Mouse (Mus musculus): ENCODE measurements around the gene D230025D16Rik. TPM values are rescaled to one million over a fixed set of nuclear protein-coding genes. Genes with fewer than 3 reads are reported as not detected.
A peak's percentile ranks its signal among the peaks of the same experiment; 100 is the strongest.

D230025D16Rik gene
- polyA plus RNA-seq, 1 experiment from 2014 or later, result 29.2 TPM

GRCm38 (mm10) chr8:105276292-105277120 lies 51.6 kb downstream of the D230025D16Rik start:
- H3K4me3 ChIP-seq, result peak overlapping the region; percentile 46
- peaks cover 8% of the 10 kb centered on the region for H3K36me3 ChIP-seq
- peaks cover 26% of the 10 kb centered on the region for H3K4me1 ChIP-seq (replicated peaks)
- 3% methylated on average over 30 of the region's 30 CpGs for WGBS
- peaks cover 58% of the 10 kb centered on the region for H3K27me3 ChIP-seq
- H3K9me3 ChIP-seq, result no peaks in the 10 kb centered on the region
- peak overlapping the region; percentile 94 for H3K4me2 ChIP-seq
- ATAC-seq (ENCODE audit: low FRiP score, low read depth), result peak; percentile 76
- H3K27ac ChIP-seq (replicated peaks), result no peak overlapping the region
- peak overlapping the region; percentile 43 for H3K9ac ChIP-seq

DNA sequence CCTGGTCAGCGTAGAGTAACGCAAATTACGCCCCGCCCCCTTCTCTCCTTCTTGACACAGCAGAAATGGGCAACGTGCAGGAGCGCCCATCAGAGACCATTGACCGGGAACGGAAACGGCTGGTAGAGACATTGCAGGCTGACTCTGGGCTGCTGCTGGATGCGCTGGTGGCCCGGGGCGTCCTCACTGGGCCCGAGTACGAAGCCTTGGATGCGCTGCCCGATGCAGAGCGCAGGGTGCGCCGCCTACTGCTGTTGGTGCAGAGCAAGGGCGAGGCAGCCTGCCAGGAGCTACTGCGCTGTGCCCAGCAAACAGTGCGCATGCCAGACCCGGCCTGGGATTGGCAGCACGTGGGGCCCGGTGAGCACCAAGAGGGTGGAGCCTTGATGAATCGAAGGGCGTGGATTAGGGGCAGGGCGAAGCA lies 54.0 kb downstream of the D230025D16Rik start:
- Histone ChIP-seq H3K4me3 (0 out of 2 replicates have a peak overlapping the region, but pooled peaks have one; percentile 12), H3K4me2 (peak overlapping the region; percentile 51), H3K4me1 (replicated peaks) (peaks cover 26% of the 10 kb centered on the region), H3K9me3 (no peaks in the 10 kb centered on the region), H3K27me3 (peaks cover 36% of the 10 kb centered on the region), H3K36me3 (peaks cover 24% of the 10 kb centered on the region), H3K9ac (no peak overlapping the region), H3K27ac (replicated peaks) (no peak overlapping the region)
- ATAC-seq (ENCODE audit: low FRiP score, low read depth), result peak; percentile 46
- 2% methylated on average over 28 of the region's 28 CpGs for WGBS

DNA sequence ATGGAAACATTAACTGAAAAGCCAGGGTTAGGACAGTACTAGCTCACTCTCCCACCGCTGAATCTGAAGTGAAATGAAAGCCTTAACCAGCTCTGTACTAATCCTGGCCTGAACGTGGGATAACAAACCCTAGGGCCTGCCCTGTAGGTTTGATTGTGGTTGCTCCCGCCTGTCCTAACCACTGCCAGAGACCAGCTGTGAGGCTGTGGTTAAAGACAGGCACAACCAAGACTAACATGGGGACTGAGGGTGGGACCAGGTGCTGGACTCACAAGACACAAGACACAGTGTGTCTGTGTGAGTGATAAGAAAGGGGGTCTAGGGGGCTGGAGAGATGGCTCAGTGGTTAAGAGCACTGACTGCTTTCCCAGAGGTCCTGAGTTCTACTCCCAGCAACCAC lies 55.6 kb downstream of the D230025D16Rik start:
- no peak for ATAC-seq (ENCODE audit: low FRiP score, low read depth)
- H3K4me1 ChIP-seq (replicated peaks), result peaks cover 30% of the 10 kb centered on the region
- H3K9ac ChIP-seq, result no peak overlapping the region
- H3K27ac ChIP-seq (replicated peaks), result no peak overlapping the region
- no peaks in the 10 kb centered on the region for H3K9me3 ChIP-seq
- no peak overlapping the region for H3K4me2 ChIP-seq
- H3K27me3 ChIP-seq, result peaks cover 20% of the 10 kb centered on the region
- no peak overlapping the region for H3K4me3 ChIP-seq
- H3K36me3 ChIP-seq, result peaks cover 37% of the 10 kb centered on the region
- WGBS, result 75% methylated on average over 3 of the region's 3 CpGs

DNA sequence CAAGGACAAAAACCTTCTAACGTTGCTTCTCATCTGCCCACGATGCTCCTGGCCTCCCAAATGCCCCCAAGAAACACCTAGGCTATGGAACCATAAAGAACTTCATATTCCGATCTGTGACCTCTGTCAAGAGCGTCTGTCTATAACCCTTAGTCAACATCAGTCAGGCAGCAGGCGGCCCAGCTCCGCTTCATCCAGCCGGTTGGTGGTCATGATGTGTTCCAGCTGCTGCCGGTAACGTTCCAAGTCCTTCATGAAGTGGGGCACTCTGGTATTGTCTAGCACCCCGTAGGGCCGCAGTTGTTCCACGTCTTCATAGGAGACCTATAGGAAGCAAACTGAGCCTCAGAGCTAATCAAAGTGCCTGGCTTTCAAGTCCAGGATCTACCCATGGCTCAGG lies 56.9 kb downstream of the D230025D16Rik start:
- H3K9me3 ChIP-seq, result no peaks in the 10 kb centered on the region
- H3K4me2 ChIP-seq, result no peak overlapping the region
- WGBS, result 87% methylated on average over 12 of the region's 12 CpGs
- H3K27me3 ChIP-seq, result peaks cover 19% of the 10 kb centered on the region; the same call in 1 of the 2 replicates
- no peak overlapping the region for H3K4me3 ChIP-seq
- H3K36me3 ChIP-seq, result peaks cover 37% of the 10 kb centered on the region
- no peak overlapping the region for H3K27ac ChIP-seq (replicated peaks)
- ATAC-seq (ENCODE audit: low FRiP score, low read depth), result no peak
- no peak overlapping the region for H3K9ac ChIP-seq
- H3K4me1 ChIP-seq (replicated peaks), result peaks cover 30% of the 10 kb centered on the region

- Histone ChIP-seq H3K9ac (no peak overlapping the region), H3K36me3 (peaks cover 37% of the 10 kb centered on the region), H3K27me3 (peaks cover 19% of the 10 kb centered on the region; the same call in 1 of the 2 replicates), H3K4me1 (replicated peaks) (peaks cover 33% of the 10 kb centered on the region), H3K9me3 (no peaks in the 10 kb centered on the region), H3K27ac (replicated peaks) (no peak overlapping the region), H3K4me2 (no peak overlapping the region), H3K4me3 (no peak overlapping the region)
- no peak for ATAC-seq (ENCODE audit: low FRiP score, low read depth)
- WGBS, result 88% methylated on average over 4 of the region's 4 CpGs
Observed at GRCm38 (mm10) chr8:105282239-105282638, 57.3 kb downstream of the D230025D16Rik start.

GRCm38 (mm10) chr8:105283074-105283473 lies 58.1 kb downstream of the D230025D16Rik start:
- peaks cover 41% of the 10 kb centered on the region for H3K4me1 ChIP-seq (replicated peaks)
- peaks cover 37% of the 10 kb centered on the region for H3K36me3 ChIP-seq
- 22% methylated on average over 22 of the region's 23 CpGs for WGBS
- H3K4me3 ChIP-seq, result no peak overlapping the region
- H3K4me2 ChIP-seq, result no peak overlapping the region
- no peaks in the 10 kb centered on the region for H3K9me3 ChIP-seq
- H3K27ac ChIP-seq (replicated peaks), result no peak overlapping the region
- H3K9ac ChIP-seq, result no peak overlapping the region
- no peak for ATAC-seq (ENCODE audit: low FRiP score, low read depth)
- peaks cover 13% of the 10 kb centered on the region; the same call in 1 of the 2 replicates for H3K27me3 ChIP-seq

DNA sequence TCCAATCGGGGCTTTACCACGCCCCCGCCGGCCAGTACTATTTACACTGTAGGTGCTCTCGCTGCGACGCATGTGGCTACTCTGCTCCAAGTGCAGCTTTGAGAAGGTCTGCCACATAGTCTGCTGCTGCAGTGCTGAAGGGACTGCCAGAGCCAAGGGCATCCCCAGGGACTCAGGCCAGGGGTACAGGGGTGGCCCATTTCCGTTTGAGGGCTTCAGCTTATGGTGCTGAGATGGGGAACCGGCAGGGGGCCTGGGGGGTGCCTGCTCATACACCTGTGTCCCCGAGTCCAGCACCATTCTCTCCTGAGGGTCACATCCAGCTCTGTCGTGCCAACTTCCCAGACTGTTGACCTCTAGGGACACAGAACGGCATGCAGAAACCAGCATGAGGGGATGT lies 60.6 kb downstream of the D230025D16Rik start:
- no peak overlapping the region for H3K4me3 ChIP-seq
- H3K27me3 ChIP-seq, result no peaks in the 10 kb centered on the region
- H3K4me1 ChIP-seq (replicated peaks), result peaks cover 48% of the 10 kb centered on the region
- H3K9me3 ChIP-seq, result no peaks in the 10 kb centered on the region
- 43% methylated on average over 12 of the region's 12 CpGs for WGBS
- H3K36me3 ChIP-seq, result peaks cover 32% of the 10 kb centered on the region
- no peak for ATAC-seq (ENCODE audit: low FRiP score, low read depth)
- H3K27ac ChIP-seq (replicated peaks), result no peak overlapping the region
- no peak overlapping the region for H3K9ac ChIP-seq
- H3K4me2 ChIP-seq, result peak overlapping the region; percentile 69

DNA sequence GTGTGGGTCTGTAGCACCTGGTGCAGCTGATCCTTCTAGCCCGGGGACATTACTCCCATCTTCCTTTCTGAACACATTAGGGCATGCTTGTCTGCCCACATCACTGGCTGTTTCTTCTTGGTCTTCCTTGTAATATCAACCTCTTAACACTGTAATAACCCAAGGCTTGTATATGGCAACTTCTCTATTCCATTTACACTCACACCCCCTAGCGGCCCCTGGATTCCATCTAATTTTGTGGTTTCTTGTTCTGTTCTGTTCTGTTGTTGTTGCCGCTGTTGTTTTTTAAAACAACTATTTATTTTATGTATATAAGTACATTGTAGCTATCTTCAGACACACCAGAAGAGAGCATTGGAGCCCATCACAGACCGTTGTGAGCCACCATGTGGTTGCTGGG lies 62.0 kb downstream of the D230025D16Rik start:
- no peaks in the 10 kb centered on the region for H3K9me3 ChIP-seq
- H3K27me3 ChIP-seq, result no peaks in the 10 kb centered on the region
- 0 out of 2 replicates have a peak overlapping the region, but pooled peaks have one; percentile 18 for H3K9ac ChIP-seq
- 87% methylated on average over 4 of the region's 4 CpGs for WGBS
- no peak overlapping the region for H3K27ac ChIP-seq (replicated peaks)
- ATAC-seq (ENCODE audit: low FRiP score, low read depth), result no peak
- peaks cover 26% of the 10 kb centered on the region for H3K36me3 ChIP-seq
- peak overlapping the region; percentile 7; the same call in 1 of the 2 replicates for H3K4me3 ChIP-seq
- H3K4me2 ChIP-seq, result peak overlapping the region; percentile 69
- H3K4me1 ChIP-seq (replicated peaks), result peaks cover 51% of the 10 kb centered on the region

DNA sequence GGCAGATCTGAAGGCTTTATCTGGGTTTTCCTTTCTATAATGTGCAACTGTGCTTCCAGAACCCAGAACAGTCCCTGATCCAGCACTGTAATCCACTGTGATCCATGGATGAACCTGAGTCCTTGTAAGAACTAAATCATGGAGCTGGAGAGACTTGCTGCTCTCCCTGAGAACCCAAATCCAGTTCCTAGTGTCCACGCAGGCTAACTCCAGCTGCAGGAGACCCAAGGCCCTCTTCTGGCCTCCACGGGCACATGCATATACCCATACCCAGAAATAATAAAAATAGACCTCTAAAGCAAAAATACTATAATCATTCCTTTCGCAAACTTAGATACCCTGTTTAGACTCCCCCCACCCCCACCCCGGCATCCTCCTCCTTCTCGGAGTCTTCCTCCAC lies 63.3 kb downstream of the D230025D16Rik start:
- ATAC-seq (ENCODE audit: low FRiP score, low read depth), result no peak
- Histone ChIP-seq H3K9me3 (no peaks in the 10 kb centered on the region), H3K4me1 (replicated peaks) (peaks cover 51% of the 10 kb centered on the region), H3K27ac (replicated peaks) (peak overlapping the region; percentile 94), H3K36me3 (peaks cover 13% of the 10 kb centered on the region), H3K4me3 (peak overlapping the region; percentile 56), H3K27me3 (no peaks in the 10 kb centered on the region), H3K4me2 (peak overlapping the region; percentile 69), H3K9ac (peak overlapping the region; percentile 40)
- 70% methylated on average over 5 of the region's 5 CpGs for WGBS

- Histone ChIP-seq H3K9me3 (no peaks in the 10 kb centered on the region), H3K4me1 (replicated peaks) (peaks cover 51% of the 10 kb centered on the region), H3K27ac (replicated peaks) (peak overlapping the region; percentile 94), H3K36me3 (peaks cover 13% of the 10 kb centered on the region), H3K27me3 (no peaks in the 10 kb centered on the region), H3K9ac (peak overlapping the region; percentile 40), H3K4me3 (peak overlapping the region; percentile 56), H3K4me2 (peak overlapping the region; percentile 69)
- WGBS, result under 1% methylated on average over 53 of the region's 53 CpGs
- peak; percentile 91 for ATAC-seq (ENCODE audit: low FRiP score, low read depth)
Observed at GRCm38 (mm10) chr8:105288958-105289732, 64.2 kb downstream of the D230025D16Rik start.

- H3K4me2 ChIP-seq, result peak within 1 kb of the TSS; percentile 69
- 2% methylated on average over 43 of the region's 43 CpGs for WGBS
- no peaks in the 10 kb centered on the region for H3K27me3 ChIP-seq
- H3K9ac ChIP-seq, result peak within 1 kb of the TSS; percentile 40
- H3K4me1 ChIP-seq (replicated peaks), result peaks cover 50% of the 10 kb centered on the region
- H3K9me3 ChIP-seq, result no peaks in the 10 kb centered on the region
- peak within 1 kb of the TSS; percentile 94 for H3K27ac ChIP-seq (replicated peaks)
- H3K4me3 ChIP-seq, result peak within 1 kb of the TSS; percentile 56
- H3K36me3 ChIP-seq, result peaks cover 7% of the 10 kb centered on the region
- peak; percentile 6 for ATAC-seq (ENCODE audit: low FRiP score, low read depth)
Observed at GRCm38 (mm10) chr8:105289805-105290460, 65.0 kb downstream of the D230025D16Rik start, which contains the start of gene 4931428F04Rik. 4931428F04Rik (minus strand) TSS chr8:105289864.

All from hindbrain, embryonic 15.5 days (tissue).